Mouse (Mus musculus): ENCODE data around the gene Lrrc10. TPM values are rescaled to one million over a fixed set of nuclear protein-coding genes. Genes with fewer than 3 reads are reported as not detected.

Lrrc10 gene
- total and polyA plus RNA-seq, 2 experiments from 2014 or later = 0.16 TPM; not detected in 1

- Histone ChIP-seq H3K27me3 (ENCODE audit: insufficient read depth, low read length) (no peaks in the 10 kb centered on the region), H3K9me3 (ENCODE audit: low read length) (no peaks in the 10 kb centered on the region), H3K9ac (replicated peaks; ENCODE audit: low read length) (no peak overlapping the region), H3K36me3 (ENCODE audit: insufficient read depth, low read length) (peaks cover 44% of the 10 kb centered on the region), H3K4me1 (ENCODE audit: insufficient read depth, low read length) (no peaks in the 10 kb centered on the region), H3K27ac (no peak overlapping the region), H3K4me3 (ENCODE audit: low read length) (no peak overlapping the region), H3K4me2 (ENCODE audit: low read depth, low read length) (no peak overlapping the region)
- TF ChIP-seq CTCF (IDR thresholded peaks at IDR 0.05; ENCODE audit: low read depth) = no peak
- ATAC-seq (no peak), DNase-seq (ENCODE audit: low spot score) (no peak)
- WGBS = 65% methylated on average over 4 of the region's 4 CpGs
These were observed 36.2 kb downstream of the Lrrc10 start for GRCm38 (mm10) chr10:117081326-117081725.

- no peak overlapping the region for H3K4me3 ChIP-seq (ENCODE audit: low read length)
- no peak overlapping the region for H3K4me2 ChIP-seq (ENCODE audit: low read depth, low read length)
- peaks cover 38% of the 10 kb centered on the region for H3K36me3 ChIP-seq (ENCODE audit: insufficient read depth, low read length)
- no peak overlapping the region for H3K9ac ChIP-seq (replicated peaks; ENCODE audit: low read length)
- H3K9me3 ChIP-seq (ENCODE audit: low read length) = no peaks in the 10 kb centered on the region
- DNase-seq (ENCODE audit: low spot score) (no peak), ATAC-seq (no peak)
- 80% methylated on average over 2 of the region's 2 CpGs for WGBS
- no peak for TF ChIP-seq CTCF (IDR thresholded peaks at IDR 0.05; ENCODE audit: low read depth)
- no peaks in the 10 kb centered on the region for H3K4me1 ChIP-seq (ENCODE audit: insufficient read depth, low read length)
- no peak overlapping the region for H3K27ac ChIP-seq
- H3K27me3 ChIP-seq (ENCODE audit: insufficient read depth, low read length) = no peaks in the 10 kb centered on the region
These were observed 36.8 kb downstream of the Lrrc10 start for GRCm38 (mm10) chr10:117081914-117082359.

DNA sequence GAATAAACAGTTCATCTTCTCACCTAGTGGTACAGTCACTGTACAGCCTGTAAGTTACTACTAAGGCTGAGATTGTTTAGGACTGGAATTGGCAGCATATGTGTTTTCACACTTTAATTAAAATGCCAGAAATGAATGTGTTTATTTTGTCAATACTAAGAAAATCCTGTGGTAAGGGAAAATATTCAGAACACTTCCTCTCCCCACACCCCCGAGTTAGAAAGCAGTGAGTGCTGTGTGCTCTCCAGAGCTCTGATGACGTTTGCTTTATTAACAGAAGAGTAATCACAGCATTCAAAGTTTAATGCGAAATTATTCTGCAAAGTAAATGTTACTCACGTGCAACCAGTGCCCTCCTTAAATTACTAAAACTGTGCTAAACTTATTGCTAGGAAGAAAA, 44.5 kb downstream of the Lrrc10 start:
- Histone ChIP-seq H3K27me3 (ENCODE audit: insufficient read depth, low read length) (no peaks in the 10 kb centered on the region), H3K4me1 (ENCODE audit: insufficient read depth, low read length) (peaks cover 11% of the 10 kb centered on the region), H3K27ac (no peak overlapping the region), H3K9ac (replicated peaks; ENCODE audit: low read length) (no peak overlapping the region), H3K4me3 (ENCODE audit: low read length) (no peak overlapping the region), H3K4me2 (ENCODE audit: low read depth, low read length) (no peak overlapping the region), H3K9me3 (ENCODE audit: low read length) (no peaks in the 10 kb centered on the region), H3K36me3 (ENCODE audit: insufficient read depth, low read length) (no peaks in the 10 kb centered on the region)
- ATAC-seq = no peak
- 71% methylated on average over 4 of the region's 4 CpGs for whole genome bisulfite sequencing
- DNase-seq (ENCODE audit: low spot score) = no peak
- no peak for TF ChIP-seq CTCF (IDR thresholded peaks at IDR 0.05; ENCODE audit: low read depth)

DNA sequence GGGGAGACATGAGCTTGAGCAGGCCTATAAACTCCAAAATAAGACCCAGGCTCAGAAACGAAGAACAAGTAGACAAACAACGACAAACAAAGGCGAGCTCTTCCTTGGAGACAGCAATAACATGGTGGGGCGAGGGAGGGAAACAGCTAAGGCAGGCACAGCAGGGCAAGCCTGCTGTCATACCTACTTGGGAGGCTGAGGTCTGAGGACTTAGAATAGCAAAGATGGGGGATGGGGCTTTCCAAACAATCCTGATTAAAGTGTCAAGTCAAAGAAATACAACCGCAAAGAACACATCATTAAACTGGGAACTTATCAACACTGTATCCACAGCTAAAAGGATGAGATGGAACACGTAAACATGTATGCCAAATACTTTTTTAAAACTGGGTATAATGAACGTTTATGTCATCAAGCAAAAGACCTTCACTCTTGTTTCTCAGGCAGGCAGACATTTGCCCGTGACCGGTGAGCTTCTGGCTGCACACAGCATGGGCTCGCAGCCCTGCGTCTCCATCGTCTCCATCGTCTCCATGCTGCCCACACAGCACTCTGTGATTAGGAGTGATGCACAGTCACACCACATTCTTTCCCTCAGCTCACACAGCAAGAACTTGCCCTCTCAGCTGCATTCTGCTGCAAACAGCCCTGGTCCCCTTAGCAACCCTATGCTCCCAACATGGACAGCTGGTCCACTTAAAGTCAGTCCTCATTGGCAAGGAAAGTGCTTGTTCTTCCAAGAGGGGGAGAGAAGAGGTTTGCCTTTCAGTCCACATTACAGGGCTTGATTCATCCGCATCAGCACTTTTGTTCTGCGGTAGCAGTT, 49.6 kb downstream of the Lrrc10 start:
- no peak overlapping the region for H3K4me3 ChIP-seq (ENCODE audit: low read length)
- H3K27me3 ChIP-seq (ENCODE audit: insufficient read depth, low read length) = no peaks in the 10 kb centered on the region
- WGBS = 12% methylated on average over 15 of the region's 15 CpGs
- peak; percentile 99 for ATAC-seq
- peak overlapping the region; percentile 16; the same call in 1 of the 2 replicates for H3K4me2 ChIP-seq (ENCODE audit: low read depth, low read length)
- peaks cover 16% of the 10 kb centered on the region for H3K4me1 ChIP-seq (ENCODE audit: insufficient read depth, low read length)
- DNase-seq (ENCODE audit: low spot score) = peak; percentile 90
- H3K36me3 ChIP-seq (ENCODE audit: insufficient read depth, low read length) = no peaks in the 10 kb centered on the region
- H3K9me3 ChIP-seq (ENCODE audit: low read length) = no peaks in the 10 kb centered on the region
- H3K9ac ChIP-seq (replicated peaks; ENCODE audit: low read length) = no peak overlapping the region
- no peak for TF ChIP-seq CTCF (IDR thresholded peaks at IDR 0.05; ENCODE audit: low read depth)
- peak overlapping the region; percentile 89 for H3K27ac ChIP-seq

DNA sequence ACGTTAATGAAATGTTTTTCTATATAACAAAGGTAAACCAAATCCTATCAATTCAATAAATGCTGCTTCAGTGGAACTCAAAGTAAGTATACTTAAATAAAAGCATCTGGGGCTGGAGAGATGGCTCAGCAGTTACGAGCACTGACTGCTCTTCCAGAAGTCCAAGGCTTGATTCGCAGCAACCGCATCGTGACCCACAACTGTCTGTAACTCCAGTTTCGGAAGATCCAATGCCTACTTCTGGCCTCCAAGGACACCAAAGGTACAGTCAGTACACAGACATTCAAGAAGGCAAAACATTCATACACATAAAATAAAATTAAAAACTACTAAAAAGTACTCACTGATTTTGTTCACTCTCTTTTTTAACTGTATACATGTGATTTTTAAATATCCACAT, 51.0 kb downstream of the Lrrc10 start:
- Histone ChIP-seq H3K4me3 (ENCODE audit: low read length) (no peak overlapping the region), H3K9me3 (ENCODE audit: low read length) (no peaks in the 10 kb centered on the region), H3K4me2 (ENCODE audit: low read depth, low read length) (no peak overlapping the region), H3K9ac (replicated peaks; ENCODE audit: low read length) (no peak overlapping the region), H3K4me1 (ENCODE audit: insufficient read depth, low read length) (peaks cover 16% of the 10 kb centered on the region), H3K27ac (no peak overlapping the region; the same call in 1 of the 2 replicates), H3K36me3 (ENCODE audit: insufficient read depth, low read length) (no peaks in the 10 kb centered on the region), H3K27me3 (ENCODE audit: insufficient read depth, low read length) (no peaks in the 10 kb centered on the region)
- DNase-seq (ENCODE audit: low spot score) = no peak
- WGBS = 79% methylated on average over 6 of the region's 6 CpGs
- ATAC-seq = no peak
- TF ChIP-seq CTCF (IDR thresholded peaks at IDR 0.05; ENCODE audit: low read depth) = no peak

Other genes with a start within 250 kb of the Lrrc10 start
- gene Myrfl, start 148.4 kb upstream of the Lrrc10 start, total RNA-seq (2014; rRNA removed) = not detected in 2 replicates
- 0.04 and 0.08 TPM in 2 replicates for gene Myrfl, start 148.4 kb upstream of the Lrrc10 start, polyA plus RNA-seq (2015; fragmentation: Nextera tagmentation; extraction: Ambion mirVana)
- gene Rab3ip, start 94.6 kb upstream of the Lrrc10 start, total RNA-seq (2014; rRNA removed) = 130 and 134 TPM in 2 replicates
- 38.7 and 39.9 TPM in 2 replicates for gene Rab3ip, start 94.6 kb upstream of the Lrrc10 start, polyA plus RNA-seq (2015; fragmentation: Nextera tagmentation; extraction: Ambion mirVana)
- gene Gm10271, start 72.7 kb upstream of the Lrrc10 start, total RNA-seq (2014; rRNA removed) = not detected in 2 replicates
- not detected in 2 replicates for gene Gm10271, start 72.7 kb upstream of the Lrrc10 start, polyA plus RNA-seq (2015; fragmentation: Nextera tagmentation; extraction: Ambion mirVana)
- 0.05 TPM in 1 of 2 replicates, not detected in the other for gene Best3, start 59.0 kb upstream of the Lrrc10 start, total RNA-seq (2014; rRNA removed)
- gene Best3, start 59.0 kb upstream of the Lrrc10 start, polyA plus RNA-seq (2015; fragmentation: Nextera tagmentation; extraction: Ambion mirVana) = 0.15 and 0.23 TPM in 2 replicates
- gene Cct2, start 18.5 kb downstream of the Lrrc10 start, total RNA-seq (2014; rRNA removed) = 234 and 266 TPM in 2 replicates
- gene Cct2, start 18.5 kb downstream of the Lrrc10 start, polyA plus RNA-seq (2015; fragmentation: Nextera tagmentation; extraction: Ambion mirVana) = 216 and 219 TPM in 2 replicates
- 18.9 and 19.3 TPM in 2 replicates for gene Frs2, start 103.2 kb downstream of the Lrrc10 start, total RNA-seq (2014; rRNA removed)
- 19.1 and 19.4 TPM in 2 replicates for gene Frs2, start 103.2 kb downstream of the Lrrc10 start, polyA plus RNA-seq (2015; fragmentation: Nextera tagmentation; extraction: Ambion mirVana)
- 41.4 and 47.2 TPM in 2 replicates for gene Yeats4, start 179.2 kb downstream of the Lrrc10 start, total RNA-seq (2014; rRNA removed)
- 83.4 and 85.4 TPM in 2 replicates for gene Yeats4, start 179.2 kb downstream of the Lrrc10 start, polyA plus RNA-seq (2015; fragmentation: Nextera tagmentation; extraction: Ambion mirVana)
- not detected in 2 replicates for gene 9530003J23Rik, start 193.4 kb downstream of the Lrrc10 start, total RNA-seq (2014; rRNA removed)
- not detected in 2 replicates for gene 9530003J23Rik, start 193.4 kb downstream of the Lrrc10 start, polyA plus RNA-seq (2015; fragmentation: Nextera tagmentation; extraction: Ambion mirVana)
- 7.5 and 12.7 TPM in 2 replicates for gene Lyz2, start 237.0 kb downstream of the Lrrc10 start, total RNA-seq (2014; rRNA removed)
- 25.6 and 26.1 TPM in 2 replicates for gene Lyz2, start 237.0 kb downstream of the Lrrc10 start, polyA plus RNA-seq (2015; fragmentation: Nextera tagmentation; extraction: Ambion mirVana)
- 0.68 TPM in 1 of 2 replicates, not detected in the other for gene Lyz1, start 247.5 kb downstream of the Lrrc10 start, total RNA-seq (2014; rRNA removed)
- gene Lyz1, start 247.5 kb downstream of the Lrrc10 start, polyA plus RNA-seq (2015; fragmentation: Nextera tagmentation; extraction: Ambion mirVana) = 0.14 TPM in 1 of 2 replicates, not detected in the other

Measured in hindbrain, postnatal 0 days (tissue).